Mouse (Mus musculus): Measurements from ENCODE around the gene Btaf1. TPM values are rescaled to one million over a fixed set of nuclear protein-coding genes. Genes with fewer than 3 reads are reported as not detected.

The Btaf1 gene
- polyA plus RNA-seq, 1 experiment from 2014 or later = 12.3 TPM

DNA sequence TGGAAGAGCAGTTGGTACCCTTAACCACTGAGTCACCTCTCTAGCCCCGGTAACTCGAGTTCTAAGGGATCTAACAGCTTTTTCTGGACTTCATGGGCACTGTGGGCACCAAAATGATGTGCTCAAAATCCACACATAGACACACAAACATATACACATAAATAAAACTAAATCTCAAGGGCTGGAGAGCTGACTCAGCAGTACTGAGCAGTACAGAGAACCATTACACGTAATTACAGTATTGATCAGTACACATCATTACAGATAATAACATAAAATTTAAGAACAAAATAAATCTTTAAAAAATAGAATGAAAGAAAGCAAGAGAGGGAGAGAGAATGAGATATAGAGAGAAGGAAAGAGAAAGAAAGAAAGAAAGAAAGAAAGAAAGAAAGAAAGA lies 16.7 kb upstream of the Btaf1 start:
- Histone ChIP-seq H3K27ac (no peak overlapping the region), H3K9me3 (no peaks in the 10 kb centered on the region), H3K4me3 (replicated peaks) (no peak overlapping the region), H3K4me2 (replicated peaks) (no peak overlapping the region), H3K9ac (replicated peaks) (no peak overlapping the region), H3K27me3 (peaks cover 9% of the 10 kb centered on the region), H3K4me1 (replicated peaks) (peaks cover 17% of the 10 kb centered on the region), H3K36me3 (no peaks in the 10 kb centered on the region)
- no peak for ATAC-seq
- WGBS = 81% methylated on average over 3 of the region's 3 CpGs

DNA sequence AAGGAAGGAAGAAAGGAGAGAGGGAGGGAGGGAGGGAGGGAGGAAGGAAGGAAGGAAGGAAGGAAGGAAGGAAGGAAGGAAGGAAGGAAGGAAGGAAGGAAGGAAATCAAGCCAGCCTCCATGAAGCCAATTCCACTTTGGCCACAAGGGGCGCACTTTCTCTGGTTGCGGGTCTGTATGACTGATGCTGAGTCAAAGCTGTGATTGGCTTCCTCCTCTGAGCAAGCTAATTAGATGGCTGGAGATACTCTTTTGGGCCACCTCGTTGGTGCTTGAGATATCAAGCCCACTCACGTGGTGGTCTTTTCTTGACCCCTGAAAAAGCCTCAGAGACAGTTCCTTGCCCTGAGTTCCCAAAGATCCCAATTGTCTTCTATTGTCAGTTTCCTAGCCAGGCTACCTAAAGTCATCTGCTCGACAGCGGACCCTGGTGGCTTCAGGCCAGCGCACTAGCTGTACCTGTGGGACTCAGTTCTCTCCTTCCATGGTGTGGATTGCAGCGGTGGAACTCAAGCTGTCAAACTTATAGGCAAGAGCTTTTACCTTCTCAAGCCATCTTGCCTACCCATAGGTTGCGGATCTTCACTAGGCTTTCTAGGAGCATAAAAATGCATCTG lies 16.1 kb upstream of the Btaf1 start:
- WGBS = 16% methylated on average over 9 of the region's 9 CpGs
- 0 out of 2 replicates have a peak, but pooled peaks have one; percentile 22 for ATAC-seq
- H3K9me3 ChIP-seq = no peaks in the 10 kb centered on the region
- no peak overlapping the region for H3K27ac ChIP-seq
- H3K4me2 ChIP-seq (replicated peaks) = no peak overlapping the region
- H3K27me3 ChIP-seq = peaks cover 9% of the 10 kb centered on the region
- H3K36me3 ChIP-seq = no peaks in the 10 kb centered on the region
- peaks cover 12% of the 10 kb centered on the region for H3K4me1 ChIP-seq (replicated peaks)
- no peak overlapping the region for H3K9ac ChIP-seq (replicated peaks)
- H3K4me3 ChIP-seq (replicated peaks) = no peak overlapping the region

DNA sequence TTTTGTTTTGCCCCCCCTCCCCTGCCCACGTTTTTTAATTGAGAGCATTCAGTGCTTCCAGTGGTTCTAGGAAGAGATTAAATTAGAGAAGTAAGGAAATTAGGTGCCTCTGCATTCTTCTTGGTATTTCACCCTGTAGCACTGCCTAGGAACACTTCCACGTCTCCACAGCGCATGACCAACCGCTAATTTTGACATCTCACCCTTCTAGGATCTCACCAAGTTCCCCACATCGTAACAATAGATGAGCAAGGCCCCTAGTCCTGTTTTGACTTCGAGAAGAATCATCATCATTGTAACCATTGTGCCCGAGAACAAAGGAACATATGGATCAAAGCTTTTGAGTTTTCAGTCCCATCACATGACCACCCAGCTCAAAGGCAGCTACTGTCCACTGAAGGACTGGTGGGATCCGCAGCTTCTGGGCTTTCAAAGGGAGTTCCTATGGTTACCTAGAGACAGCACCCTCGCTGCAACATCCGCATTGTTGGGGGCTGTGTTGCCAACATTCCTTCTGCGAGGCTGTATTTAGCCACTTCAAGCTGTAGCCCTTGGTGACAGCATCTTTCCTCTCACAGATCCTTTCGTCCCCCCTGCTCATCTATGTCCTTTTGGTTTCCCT lies 15.3 kb upstream of the Btaf1 start:
- peaks cover 11% of the 10 kb centered on the region for H3K4me1 ChIP-seq (replicated peaks)
- no peak overlapping the region for H3K4me3 ChIP-seq (replicated peaks)
- peak; percentile 91 for ATAC-seq
- H3K27ac ChIP-seq = peak overlapping the region; percentile 21; the same call in 1 of the 2 replicates
- no peaks in the 10 kb centered on the region for H3K9me3 ChIP-seq
- H3K9ac ChIP-seq (replicated peaks) = no peak overlapping the region
- 4% methylated on average over 12 of the region's 12 CpGs for WGBS
- H3K4me2 ChIP-seq (replicated peaks) = no peak overlapping the region; the same call in 1 of the 2 replicates
- peaks cover 9% of the 10 kb centered on the region for H3K27me3 ChIP-seq
- H3K36me3 ChIP-seq = no peaks in the 10 kb centered on the region

DNA sequence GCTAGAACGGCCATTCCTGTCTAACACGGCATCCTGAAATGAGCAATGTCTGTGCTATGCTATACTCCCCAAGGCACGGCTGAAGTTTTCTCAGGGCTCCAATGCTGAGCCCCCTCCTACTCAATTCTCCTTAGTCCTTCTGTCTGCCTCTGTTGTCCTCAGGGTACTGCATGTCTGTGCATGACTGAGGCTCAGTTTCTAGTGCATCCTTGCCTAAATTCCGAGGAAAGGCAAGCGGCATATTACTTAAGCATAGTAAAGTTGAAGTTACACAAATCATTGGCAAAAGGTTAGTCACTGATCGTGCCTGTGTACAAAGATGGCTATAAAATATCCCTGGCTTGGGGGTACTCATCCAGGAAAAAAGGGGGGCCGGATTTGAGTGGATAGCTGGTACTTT lies 12.8 kb upstream of the Btaf1 start:
- no peak overlapping the region for H3K9ac ChIP-seq (replicated peaks)
- ATAC-seq = no peak
- 85% methylated on average over 7 of the region's 7 CpGs for WGBS

DNA sequence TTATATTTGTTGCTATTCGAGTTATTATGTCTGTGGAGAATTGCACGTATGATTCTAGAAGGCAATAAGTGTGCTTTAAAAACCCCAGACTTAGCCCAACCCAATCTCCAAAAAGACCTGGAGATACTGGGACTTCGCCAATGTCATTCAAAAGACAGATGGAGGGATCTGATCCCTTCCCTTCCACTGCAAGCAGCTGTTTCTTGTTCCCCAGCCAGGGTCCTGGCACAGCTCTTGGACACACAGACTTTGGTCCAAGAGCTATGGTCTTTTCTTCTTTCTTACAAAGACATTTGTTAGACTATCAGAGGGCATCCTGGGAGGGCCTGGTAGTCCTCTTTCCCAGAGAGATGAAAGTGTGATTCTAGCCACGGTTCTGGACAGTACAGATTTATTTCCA lies 9.7 kb upstream of the Btaf1 start:
- H3K4me2 ChIP-seq (replicated peaks) = no peak overlapping the region
- no peak overlapping the region for H3K9ac ChIP-seq (replicated peaks)
- no peaks in the 10 kb centered on the region for H3K9me3 ChIP-seq
- H3K36me3 ChIP-seq = no peaks in the 10 kb centered on the region
- H3K27ac ChIP-seq = no peak overlapping the region
- ATAC-seq = no peak
- peaks cover 9% of the 10 kb centered on the region for H3K27me3 ChIP-seq
- 84% methylated on average over 4 of the region's 4 CpGs for WGBS
- H3K4me3 ChIP-seq (replicated peaks) = no peak overlapping the region
- H3K4me1 ChIP-seq (replicated peaks) = peaks cover 24% of the 10 kb centered on the region

More for the DNA sequence above, 12.8 kb upstream of the Btaf1 start:
- Histone ChIP-seq H3K27me3 (peaks cover 9% of the 10 kb centered on the region), H3K4me3 (replicated peaks) (no peak overlapping the region), H3K9me3 (no peaks in the 10 kb centered on the region), H3K27ac (no peak overlapping the region), H3K4me1 (replicated peaks) (peaks cover 21% of the 10 kb centered on the region), H3K4me2 (replicated peaks) (no peak overlapping the region), H3K36me3 (no peaks in the 10 kb centered on the region)

DNA sequence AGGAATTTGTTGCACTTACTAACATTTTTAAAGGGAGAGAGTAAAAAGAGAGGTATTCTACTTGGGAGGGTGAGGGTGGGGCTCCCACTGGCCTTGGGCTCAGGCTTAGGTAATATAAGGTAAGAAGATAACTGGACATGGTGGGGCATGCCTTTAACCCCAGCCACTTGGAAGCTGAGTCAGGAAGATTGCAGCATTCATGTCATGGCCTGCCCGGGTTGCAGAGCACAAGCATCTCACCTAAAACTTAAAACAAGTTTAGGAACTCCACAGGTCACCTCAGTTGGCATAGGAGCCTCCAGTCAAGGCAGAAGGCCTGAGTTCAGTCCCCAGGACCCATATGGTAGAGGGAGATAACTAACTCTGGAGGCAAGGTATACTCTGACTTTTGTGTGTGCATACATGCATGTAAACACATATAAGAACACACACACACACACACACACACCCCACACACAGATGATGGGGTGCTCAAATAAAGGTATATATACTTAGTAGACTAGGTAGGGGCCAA lies 8.9 kb upstream of the Btaf1 start:
- no peak for ATAC-seq
- Histone ChIP-seq H3K9ac (replicated peaks) (peak overlapping the region; percentile 39), H3K27me3 (peaks cover 9% of the 10 kb centered on the region), H3K4me1 (replicated peaks) (peaks cover 24% of the 10 kb centered on the region), H3K27ac (no peak overlapping the region), H3K4me3 (replicated peaks) (0 out of 2 replicates have a peak overlapping the region, but pooled peaks have one; percentile 4), H3K4me2 (replicated peaks) (peak overlapping the region; percentile 28; the same call in 1 of the 2 replicates), H3K36me3 (no peaks in the 10 kb centered on the region), H3K9me3 (no peaks in the 10 kb centered on the region)
- WGBS = 95% methylated on average over 1 of the region's 1 CpGs

DNA sequence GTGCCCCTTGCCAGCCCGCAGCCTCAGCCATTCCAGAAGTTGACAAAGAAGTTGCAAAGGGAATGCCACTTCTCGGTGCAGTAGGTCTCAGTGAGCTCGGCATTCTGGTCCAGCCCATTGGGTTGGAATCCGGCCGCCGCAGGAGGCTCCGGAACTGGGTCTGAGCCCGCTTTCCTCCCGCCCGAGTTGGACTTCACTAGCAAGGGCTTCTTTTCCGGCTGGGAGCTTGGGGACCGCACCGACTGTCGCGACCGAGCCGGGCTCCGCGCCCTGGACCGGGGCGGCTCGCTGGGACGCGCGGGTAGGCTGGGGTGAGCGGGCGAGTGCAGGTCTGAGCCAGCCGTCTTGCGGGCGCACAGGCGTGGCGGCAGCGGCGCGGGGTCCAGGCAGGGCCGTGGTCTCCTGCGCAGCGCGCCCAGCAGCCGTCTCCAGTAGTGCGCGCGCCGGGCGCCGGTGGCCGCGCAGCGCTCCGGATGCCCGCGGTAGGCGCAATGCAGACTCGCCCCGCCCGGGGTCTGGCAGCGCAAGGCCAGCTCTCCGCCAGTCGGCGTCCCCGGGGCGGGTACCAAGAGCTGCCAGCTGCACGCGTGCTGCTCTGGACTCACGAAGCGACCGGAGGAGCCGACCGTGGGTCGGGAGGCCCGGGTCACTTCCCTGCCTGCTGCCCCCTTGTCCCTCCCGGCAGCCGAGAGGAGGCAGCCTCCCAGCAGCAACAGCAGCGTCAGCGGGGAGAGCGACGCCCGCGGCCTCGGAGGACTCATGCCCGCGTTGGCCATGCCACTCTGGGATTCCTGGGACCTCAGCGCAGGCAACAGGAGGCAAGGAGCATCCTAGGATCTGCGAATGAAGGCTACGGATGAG lies 7.2 kb upstream of the Btaf1 start:
- Histone ChIP-seq H3K27me3 (peaks cover 3% of the 10 kb centered on the region; the same call in 1 of the 2 replicates), H3K9me3 (no peaks in the 10 kb centered on the region), H3K9ac (replicated peaks) (peak overlapping the region; percentile 93), H3K4me1 (replicated peaks) (peaks cover 24% of the 10 kb centered on the region), H3K36me3 (no peaks in the 10 kb centered on the region), H3K4me3 (replicated peaks) (peak overlapping the region; percentile 86), H3K4me2 (replicated peaks) (peak overlapping the region; percentile 80), H3K27ac (peak overlapping the region; percentile 96)
- ATAC-seq = peak; percentile 93
- under 1% methylated on average over 78 of the region's 85 CpGs for WGBS

DNA sequence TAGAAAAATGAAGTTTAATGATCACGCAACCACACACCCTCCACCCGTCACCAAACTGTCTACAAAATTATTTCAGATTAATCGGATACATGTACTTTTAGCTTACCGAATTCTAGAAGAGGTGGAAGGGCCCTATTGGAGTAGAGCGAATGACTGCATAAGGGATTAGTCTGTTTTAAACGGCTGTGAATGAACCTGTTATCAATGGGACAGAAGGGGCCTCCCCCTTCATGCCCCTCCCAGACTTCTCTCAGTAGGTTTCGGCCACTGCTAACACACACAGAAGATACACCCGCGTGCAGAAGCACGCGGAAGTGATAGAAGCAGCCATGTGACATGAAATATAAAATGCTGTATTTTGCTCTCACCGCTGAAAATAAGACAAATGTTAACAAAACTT lies 6.4 kb upstream of the Btaf1 start, which contains the start of gene Fgfbp3:
TSS of gene Fgfbp3 (minus strand) at position 150 of the 400 bp plus-strand sequence.
- Histone ChIP-seq H3K4me3 (replicated peaks) (peak within 1 kb of the TSS; percentile 86), H3K36me3 (no peaks in the 10 kb centered on the region), H3K9me3 (no peaks in the 10 kb centered on the region), H3K27ac (peak within 1 kb of the TSS; percentile 96), H3K9ac (replicated peaks) (peak within 1 kb of the TSS; percentile 93), H3K4me2 (replicated peaks) (peak within 1 kb of the TSS; percentile 80), H3K4me1 (replicated peaks) (peaks cover 24% of the 10 kb centered on the region), H3K27me3 (peaks cover 3% of the 10 kb centered on the region; the same call in 1 of the 2 replicates)
- 3% methylated on average over 12 of the region's 12 CpGs for WGBS
- peak; percentile 32; the same call in 1 of the 2 replicates for ATAC-seq

DNA sequence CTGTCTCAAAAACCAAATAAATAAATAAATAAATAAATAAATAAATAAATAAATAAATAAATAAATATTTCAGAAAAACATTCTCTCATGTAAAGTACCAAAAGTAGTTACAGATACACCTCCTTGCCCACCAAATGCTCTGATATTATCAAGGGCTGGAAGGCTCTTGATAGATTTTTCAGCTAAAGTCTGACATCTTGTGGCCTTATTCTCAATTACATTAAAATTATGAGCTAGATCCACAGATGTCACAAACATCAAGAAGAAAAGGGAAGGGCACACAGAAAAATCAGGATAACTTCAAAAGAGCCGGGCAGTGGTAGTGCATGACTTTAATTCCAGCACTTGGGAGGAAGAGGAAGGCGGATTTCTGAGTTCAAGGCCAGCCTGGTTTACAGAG lies 3.9 kb upstream of the Btaf1 start:
- H3K27me3 ChIP-seq = peaks cover 3% of the 10 kb centered on the region; the same call in 1 of the 2 replicates
- no peaks in the 10 kb centered on the region for H3K9me3 ChIP-seq
- peaks cover 33% of the 10 kb centered on the region for H3K4me1 ChIP-seq (replicated peaks)
- H3K4me3 ChIP-seq (replicated peaks) = no peak overlapping the region
- ATAC-seq = no peak
- H3K27ac ChIP-seq = no peak overlapping the region
- H3K9ac ChIP-seq (replicated peaks) = no peak overlapping the region
- WGBS = 32% methylated on average over 2 of the region's 2 CpGs
- H3K4me2 ChIP-seq (replicated peaks) = no peak overlapping the region
- H3K36me3 ChIP-seq = no peaks in the 10 kb centered on the region

DNA sequence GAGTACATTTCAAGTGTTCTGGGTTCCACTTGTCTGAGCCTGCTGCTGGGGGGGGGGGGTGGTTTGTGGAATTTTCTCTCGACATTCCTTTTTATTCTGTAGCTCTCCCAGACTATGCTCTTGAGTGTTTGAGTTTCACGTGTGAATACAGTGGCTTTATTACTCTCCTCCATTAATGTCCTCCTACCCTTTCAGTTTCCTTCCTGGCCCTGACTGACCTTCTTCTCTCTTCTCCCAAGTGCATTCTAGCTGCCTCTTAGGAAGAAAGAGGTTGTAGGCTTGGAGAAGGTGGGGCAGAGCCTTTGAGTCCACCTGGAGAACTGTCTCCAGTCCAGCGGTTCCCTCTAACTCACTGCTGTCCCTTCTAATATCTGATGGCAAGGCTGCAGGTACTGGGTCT lies 2.9 kb upstream of the Btaf1 start:
- H3K4me1 ChIP-seq (replicated peaks) = peaks cover 36% of the 10 kb centered on the region
- H3K9me3 ChIP-seq = no peaks in the 10 kb centered on the region
- WGBS = 63% methylated on average over 3 of the region's 3 CpGs
- no peak overlapping the region for H3K4me2 ChIP-seq (replicated peaks)
- no peak for ATAC-seq
- H3K27me3 ChIP-seq = peaks cover 3% of the 10 kb centered on the region; the same call in 1 of the 2 replicates
- no peaks in the 10 kb centered on the region for H3K36me3 ChIP-seq
- H3K4me3 ChIP-seq (replicated peaks) = no peak overlapping the region
- H3K27ac ChIP-seq = no peak overlapping the region
- H3K9ac ChIP-seq (replicated peaks) = no peak overlapping the region

DNA sequence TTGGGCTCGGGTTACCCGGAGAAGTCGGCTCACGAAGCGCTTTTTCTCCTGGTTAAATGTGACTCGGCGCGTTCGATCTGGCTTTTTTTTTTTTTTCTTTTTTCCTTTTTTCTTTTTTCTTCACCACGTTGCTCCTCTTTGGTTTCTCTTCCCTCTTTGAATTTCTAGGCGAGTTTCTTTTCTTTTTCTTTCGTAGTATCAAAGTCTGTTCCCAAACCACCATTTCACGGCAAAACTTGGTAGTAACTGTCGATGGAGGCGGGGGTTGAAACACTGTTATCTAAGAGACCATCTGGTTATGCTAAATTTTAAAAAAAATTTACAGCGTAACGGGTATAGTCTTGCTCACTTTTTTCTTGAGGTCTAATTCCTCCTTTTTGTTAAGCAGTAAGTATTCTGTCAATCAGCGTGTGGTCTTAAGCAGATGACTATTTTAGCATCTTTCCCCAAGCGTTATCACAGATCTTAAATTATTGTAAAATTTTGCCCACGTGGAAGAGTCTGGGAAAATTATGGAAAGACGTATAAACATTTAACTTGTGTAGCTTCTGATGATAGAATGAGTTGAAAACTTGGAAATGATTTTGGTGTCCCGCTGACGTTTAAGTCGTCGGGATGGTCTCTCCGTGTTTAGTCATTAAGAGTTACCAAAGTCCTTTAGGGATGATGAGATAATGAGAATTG lies 816 bp downstream of the Btaf1 start:
- Histone ChIP-seq H3K9me3 (no peaks in the 10 kb centered on the region), H3K27ac (peak overlapping the region; percentile 95), H3K36me3 (no peaks in the 10 kb centered on the region), H3K4me1 (replicated peaks) (peaks cover 27% of the 10 kb centered on the region), H3K4me2 (replicated peaks) (peak overlapping the region; percentile 76), H3K27me3 (peaks cover 3% of the 10 kb centered on the region; the same call in 1 of the 2 replicates), H3K4me3 (replicated peaks) (peak overlapping the region; percentile 95), H3K9ac (replicated peaks) (peak overlapping the region; percentile 85)
- no peak for ATAC-seq
- 2% methylated on average over 26 of the region's 26 CpGs for WGBS

Measured in midbrain, embryonic 13.5 days (tissue).